Mouse (Mus musculus): ENCODE measurements at regions not wholly inside any gene's neighbourhood (a gene's known extent, or its start where the extent isn't known, plus 50 kb on each side); places are given as distances from the start of the nearest gene placed in this dataset.

DNA sequence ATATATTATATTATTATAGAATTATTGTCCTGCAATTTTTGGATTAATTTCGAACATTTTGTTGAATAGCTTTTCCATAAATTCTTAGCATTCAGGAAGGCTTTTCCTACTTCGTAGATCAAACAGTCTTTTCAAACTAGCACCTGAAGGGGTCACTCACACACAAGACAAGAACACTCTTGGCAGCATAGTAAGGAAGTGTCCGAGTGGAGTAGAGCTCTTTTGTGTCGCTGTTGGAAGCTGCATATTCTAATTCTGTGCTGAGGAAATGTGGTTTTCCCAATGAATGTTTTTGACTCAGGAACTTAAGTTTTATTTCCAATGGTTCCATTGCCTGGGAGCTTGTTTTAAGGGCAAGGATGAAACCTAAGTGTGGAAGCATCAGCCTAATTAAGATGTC is 290.2 kb upstream of the Fam241a start:
- TF ChIP-seq CTCF (IDR thresholded peaks at IDR 0.05; ENCODE audit: borderline replicate concordance, control insufficient read depth, extremely low read depth, insufficient read depth, low read length, poor library complexity) (no peak), POLR2A (IDR thresholded peaks at IDR 0.05; ENCODE audit: control insufficient read depth, extremely low read depth, insufficient read depth, low read length, poor library complexity) (no peak)

All from thymus, adult 2 months (tissue).